Mouse (Mus musculus): ENCODE results near the gene AI464131. TPM values are rescaled to one million over a fixed set of nuclear protein-coding genes. Genes with fewer than 3 reads are reported as not detected.

The AI464131 gene
- polyA plus RNA-seq, 1 experiment from 2014 or later, result 10.3 TPM

DNA sequence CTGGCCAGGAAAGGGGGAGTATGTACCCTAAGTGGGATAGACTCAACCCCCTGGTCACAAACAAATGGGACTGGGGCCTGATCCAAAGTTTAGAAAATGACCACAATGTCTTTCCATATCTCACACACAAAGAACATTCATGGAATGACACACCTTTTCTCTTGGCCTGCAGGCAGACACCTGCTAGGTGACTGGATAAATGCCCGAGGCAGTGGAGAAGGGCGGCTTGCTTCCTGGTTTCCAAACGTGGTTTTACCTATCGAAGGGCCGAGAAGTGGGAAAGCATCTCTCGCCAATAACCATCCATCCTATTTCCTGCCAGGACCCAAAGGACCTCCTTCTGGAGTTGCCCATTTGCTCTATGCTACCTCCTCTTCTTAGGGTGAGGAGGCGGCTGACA is 9.9 kb downstream of the AI464131 start:
- H3K36me3 ChIP-seq (replicated peaks; ENCODE audit: control insufficient read depth, insufficient read depth), result no peaks in the 10 kb centered on the region

DNA sequence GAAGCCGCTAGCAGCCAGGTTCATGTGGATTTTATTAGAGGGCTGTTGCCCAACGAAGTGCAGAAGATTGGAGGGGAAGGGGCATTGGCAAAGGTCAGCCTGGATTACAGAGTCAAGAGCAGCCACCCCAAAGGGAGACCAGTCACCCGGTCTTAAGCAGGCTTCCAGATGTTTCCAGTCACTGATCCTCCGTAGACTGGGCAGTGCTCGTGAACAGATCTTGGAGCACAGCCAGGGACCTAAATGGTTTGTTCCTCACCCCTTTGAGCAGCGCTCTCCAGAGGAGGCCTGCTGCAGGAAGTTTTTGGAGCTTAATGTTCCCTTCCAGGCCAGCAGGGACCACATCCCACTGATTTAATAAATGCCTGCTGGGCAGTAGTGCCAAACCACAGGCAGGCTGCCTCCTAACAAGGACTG is 21.3 kb downstream of the AI464131 start:
- Histone ChIP-seq H3K4me1 (replicated peaks; ENCODE audit: control insufficient read depth, insufficient read depth, low read length) (no peaks in the 10 kb centered on the region), H3K9ac (no peak overlapping the region), H3K27me3 (ENCODE audit: control insufficient read depth, insufficient read depth, low read length) (no peaks in the 10 kb centered on the region), H3K4me2 (replicated peaks) (no peak overlapping the region), H3K27ac (no peak overlapping the region), H3K4me3 (replicated peaks; ENCODE audit: low read length) (no peak overlapping the region), H3K9me3 (ENCODE audit: control insufficient read depth, low read length) (no peaks in the 10 kb centered on the region), H3K36me3 (replicated peaks; ENCODE audit: control insufficient read depth, insufficient read depth) (peaks cover 7% of the 10 kb centered on the region; the same call in 1 of the 2 replicates)
- 55% methylated on average over 6 of the region's 6 CpGs for WGBS
- no peak for DNase-seq (ENCODE audit: low spot score)
- ATAC-seq (ENCODE audit: low FRiP score), result no peak

More for the DNA sequence above, 9.9 kb downstream of the AI464131 start:
- WGBS, result 90% methylated on average over 7 of the region's 7 CpGs
- Histone ChIP-seq H3K4me3 (replicated peaks; ENCODE audit: low read length) (no peak overlapping the region), H3K9ac (no peak overlapping the region), H3K4me1 (replicated peaks; ENCODE audit: control insufficient read depth, insufficient read depth, low read length) (peaks cover 4% of the 10 kb centered on the region; the same call in 1 of the 2 replicates), H3K27me3 (ENCODE audit: control insufficient read depth, insufficient read depth, low read length) (peaks cover 16% of the 10 kb centered on the region), H3K9me3 (ENCODE audit: control insufficient read depth, low read length) (no peaks in the 10 kb centered on the region), H3K27ac (no peak overlapping the region), H3K4me2 (replicated peaks) (no peak overlapping the region)
- DNase-seq (ENCODE audit: low spot score), result no peak
- no peak for ATAC-seq (ENCODE audit: low FRiP score)

DNA sequence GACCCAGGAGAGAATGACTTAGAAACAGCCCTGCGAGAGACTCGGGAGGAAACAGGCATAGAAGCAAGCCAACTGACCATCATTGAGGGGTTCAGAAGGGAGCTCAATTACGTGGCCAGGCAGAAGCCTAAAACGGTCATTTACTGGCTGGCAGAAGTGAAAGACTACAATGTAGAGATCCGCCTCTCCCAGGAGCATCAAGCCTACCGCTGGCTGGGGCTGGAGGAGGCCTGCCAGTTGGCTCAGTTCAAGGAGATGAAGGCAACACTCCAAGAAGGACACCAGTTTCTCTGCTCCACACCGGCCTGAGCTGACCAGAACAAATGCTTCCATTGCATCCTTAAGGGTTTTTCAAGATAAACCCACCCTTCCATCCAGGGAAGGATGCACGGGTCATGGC is 22.6 kb downstream of the AI464131 start:
- WGBS, result 81% methylated on average over 8 of the region's 8 CpGs
- no peaks in the 10 kb centered on the region for H3K9me3 ChIP-seq (ENCODE audit: control insufficient read depth, low read length)

DNA sequence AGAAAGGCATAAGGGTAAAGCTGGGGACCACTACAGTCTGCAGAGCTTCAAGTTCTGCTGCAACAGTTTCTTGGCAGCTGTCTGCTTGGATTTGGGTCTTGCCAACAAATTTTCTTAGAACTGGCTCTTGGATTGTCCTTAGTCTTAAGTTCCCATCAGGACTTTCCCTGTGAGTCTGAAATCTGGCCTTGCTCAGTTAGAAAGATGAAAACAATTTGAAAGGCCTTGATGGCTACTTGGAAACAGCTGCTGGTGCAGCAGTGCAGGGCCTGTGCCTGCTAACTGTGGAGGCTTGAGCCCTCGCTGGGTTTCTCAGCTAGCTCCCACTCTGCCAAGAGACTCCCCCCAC is 23.4 kb downstream of the AI464131 start:
- Histone ChIP-seq H3K27me3 (ENCODE audit: control insufficient read depth, insufficient read depth, low read length) (no peaks in the 10 kb centered on the region), H3K27ac (no peak overlapping the region), H3K9ac (no peak overlapping the region), H3K4me3 (replicated peaks; ENCODE audit: low read length) (no peak overlapping the region), H3K4me2 (replicated peaks) (no peak overlapping the region), H3K4me1 (replicated peaks; ENCODE audit: control insufficient read depth, insufficient read depth, low read length) (no peaks in the 10 kb centered on the region), H3K36me3 (replicated peaks; ENCODE audit: control insufficient read depth, insufficient read depth) (peaks cover 7% of the 10 kb centered on the region; the same call in 1 of the 2 replicates), H3K9me3 (ENCODE audit: control insufficient read depth, low read length) (no peaks in the 10 kb centered on the region)
- 76% methylated on average over 1 of the region's 1 CpGs for WGBS
- no peak for ATAC-seq (ENCODE audit: low FRiP score)
- DNase-seq (ENCODE audit: low spot score), result no peak

More for the DNA sequence above, 22.6 kb downstream of the AI464131 start:
- peaks cover 7% of the 10 kb centered on the region; the same call in 1 of the 2 replicates for H3K36me3 ChIP-seq (replicated peaks; ENCODE audit: control insufficient read depth, insufficient read depth)
- H3K4me3 ChIP-seq (replicated peaks; ENCODE audit: low read length), result no peak overlapping the region
- H3K9ac ChIP-seq, result no peak overlapping the region
- no peak for DNase-seq (ENCODE audit: low spot score)
- H3K27ac ChIP-seq, result no peak overlapping the region
- no peaks in the 10 kb centered on the region for H3K27me3 ChIP-seq (ENCODE audit: control insufficient read depth, insufficient read depth, low read length)
- no peak for ATAC-seq (ENCODE audit: low FRiP score)
- H3K4me1 ChIP-seq (replicated peaks; ENCODE audit: control insufficient read depth, insufficient read depth, low read length), result no peaks in the 10 kb centered on the region
- no peak overlapping the region for H3K4me2 ChIP-seq (replicated peaks)

DNA sequence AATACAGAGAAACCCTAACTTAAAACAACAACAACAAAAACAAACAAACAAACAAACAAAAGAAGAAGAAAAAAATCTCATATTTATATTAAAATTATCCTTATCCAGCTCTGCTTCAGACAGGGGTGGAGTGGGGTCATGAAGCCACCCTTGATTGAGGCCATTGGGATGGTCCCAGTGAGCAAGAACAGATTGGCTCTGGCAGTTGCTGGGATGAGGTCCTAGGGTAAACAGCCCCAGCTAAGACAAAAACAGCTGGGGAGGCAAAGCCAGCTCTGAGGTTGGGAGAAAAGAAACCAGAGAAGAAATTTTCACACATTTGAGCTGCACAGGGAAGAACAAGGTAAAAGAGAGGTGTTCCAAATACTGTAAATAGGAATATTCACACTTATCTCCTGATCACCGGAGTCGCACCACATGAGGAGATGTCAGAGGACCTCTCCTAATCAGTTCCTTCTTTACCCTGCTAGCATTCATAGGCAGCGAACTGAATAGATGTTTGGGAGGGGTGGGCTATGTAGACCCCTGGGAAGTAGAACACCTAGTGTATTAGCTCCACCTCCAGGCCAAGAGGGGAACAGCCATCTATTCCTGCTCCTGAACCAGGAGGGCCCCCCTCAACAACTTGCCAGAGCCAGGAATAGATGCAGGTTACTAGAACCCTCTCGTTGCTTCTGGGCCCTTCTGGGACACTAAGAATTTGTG is 24.0 kb downstream of the AI464131 start:
- no peak overlapping the region for H3K4me2 ChIP-seq (replicated peaks)

DNA sequence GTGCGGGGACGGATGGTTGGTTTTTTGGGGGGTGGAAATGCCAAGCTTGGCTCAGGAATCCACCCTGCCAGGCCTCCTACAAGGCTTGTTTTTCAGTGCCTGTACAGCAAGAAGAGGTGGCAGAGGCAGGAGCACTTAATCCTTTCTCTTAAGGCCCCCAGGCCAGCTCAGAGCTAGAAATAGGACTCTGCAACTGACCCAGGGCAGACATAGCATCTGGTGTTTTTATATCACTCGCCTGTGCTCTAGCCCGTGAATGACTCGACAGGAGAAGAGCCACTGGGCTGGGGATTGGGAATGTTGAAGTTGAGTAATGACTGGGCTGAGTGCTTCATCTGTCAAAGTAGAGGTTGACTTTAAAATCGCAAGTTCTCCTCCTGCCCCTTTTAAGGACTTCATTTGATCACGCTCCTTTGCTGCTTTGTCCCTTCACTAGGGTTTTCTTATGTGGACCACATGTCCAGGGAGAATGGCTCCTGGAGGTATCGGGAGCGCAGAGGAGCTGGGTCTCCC is 25.2 kb downstream of the AI464131 start:
- Histone ChIP-seq H3K27me3 (ENCODE audit: control insufficient read depth, insufficient read depth, low read length) (no peaks in the 10 kb centered on the region), H3K4me2 (replicated peaks) (no peak overlapping the region), H3K9ac (no peak overlapping the region), H3K4me1 (replicated peaks; ENCODE audit: control insufficient read depth, insufficient read depth, low read length) (no peaks in the 10 kb centered on the region), H3K4me3 (replicated peaks; ENCODE audit: low read length) (no peak overlapping the region), H3K36me3 (replicated peaks; ENCODE audit: control insufficient read depth, insufficient read depth) (peaks cover 7% of the 10 kb centered on the region; the same call in 1 of the 2 replicates), H3K9me3 (ENCODE audit: control insufficient read depth, low read length) (no peaks in the 10 kb centered on the region), H3K27ac (no peak overlapping the region)
- no peak for ATAC-seq (ENCODE audit: low FRiP score)
- WGBS, result 91% methylated on average over 9 of the region's 9 CpGs
- DNase-seq (ENCODE audit: low spot score), result no peak

More for the DNA sequence above, 24.0 kb downstream of the AI464131 start:
- WGBS, result 66% methylated on average over 4 of the region's 4 CpGs
- ATAC-seq (ENCODE audit: low FRiP score), result no peak
- Histone ChIP-seq H3K36me3 (replicated peaks; ENCODE audit: control insufficient read depth, insufficient read depth) (peaks cover 7% of the 10 kb centered on the region; the same call in 1 of the 2 replicates), H3K4me3 (replicated peaks; ENCODE audit: low read length) (no peak overlapping the region), H3K9ac (no peak overlapping the region), H3K9me3 (ENCODE audit: control insufficient read depth, low read length) (no peaks in the 10 kb centered on the region), H3K4me1 (replicated peaks; ENCODE audit: control insufficient read depth, insufficient read depth, low read length) (no peaks in the 10 kb centered on the region), H3K27ac (no peak overlapping the region), H3K27me3 (ENCODE audit: control insufficient read depth, insufficient read depth, low read length) (no peaks in the 10 kb centered on the region)
- no peak for DNase-seq (ENCODE audit: low spot score)

DNA sequence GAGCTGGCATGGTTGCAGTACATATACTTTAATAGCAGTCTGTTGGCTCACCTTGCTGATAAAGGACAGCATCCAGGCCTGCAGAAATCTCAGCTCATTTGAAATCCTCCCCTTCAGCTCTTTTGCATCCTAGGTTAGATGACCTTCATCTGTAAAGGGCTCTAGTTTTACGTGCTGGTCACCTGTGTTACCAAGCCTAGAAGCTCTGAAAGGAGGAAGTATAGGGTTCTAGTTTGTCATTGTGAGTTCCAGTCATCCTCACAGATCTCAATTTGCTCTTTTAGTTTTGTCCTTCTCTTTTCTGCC is 31.5 kb downstream of the AI464131 start:
- peak overlapping the region; percentile 73 for H3K27ac ChIP-seq

DNA sequence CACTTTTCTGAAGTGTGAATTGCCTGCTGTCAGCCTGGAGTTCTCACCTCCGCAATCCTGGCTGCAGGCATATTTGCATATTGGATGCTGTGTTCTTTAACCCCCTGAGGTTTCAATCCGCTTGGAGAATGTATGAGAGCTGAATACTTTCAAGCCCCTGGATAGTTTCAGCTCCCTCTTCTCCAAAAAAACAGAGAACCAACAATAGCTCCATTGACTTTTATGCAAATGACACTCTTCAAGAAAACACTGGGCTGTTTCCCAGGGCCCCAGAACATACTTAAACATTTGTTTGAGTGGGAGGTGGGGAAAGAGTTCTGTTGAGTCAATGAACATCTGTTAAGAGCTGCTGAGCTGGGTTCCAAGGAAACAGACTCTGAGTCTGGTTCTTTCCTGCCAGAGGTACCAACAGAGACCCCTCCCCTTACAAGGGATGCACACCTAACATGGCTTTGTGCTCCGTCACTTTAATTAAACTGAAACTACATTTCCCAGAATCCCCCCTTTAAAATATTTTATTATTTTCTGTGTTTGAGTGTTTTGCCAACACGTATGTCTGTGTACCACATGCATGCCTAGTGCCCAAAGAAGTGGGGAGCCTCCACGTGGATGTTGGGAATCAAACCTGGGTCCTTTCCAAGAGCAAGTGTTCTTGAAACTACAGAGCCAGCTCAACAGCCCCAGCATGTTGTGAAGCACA is 32.0 kb downstream of the AI464131 start:
- Histone ChIP-seq H3K4me1 (replicated peaks; ENCODE audit: control insufficient read depth, insufficient read depth, low read length) (no peaks in the 10 kb centered on the region), H3K9ac (no peak overlapping the region), H3K4me2 (replicated peaks) (no peak overlapping the region), H3K36me3 (replicated peaks; ENCODE audit: control insufficient read depth, insufficient read depth) (no peaks in the 10 kb centered on the region), H3K27me3 (ENCODE audit: control insufficient read depth, insufficient read depth, low read length) (no peaks in the 10 kb centered on the region), H3K4me3 (replicated peaks; ENCODE audit: low read length) (no peak overlapping the region), H3K9me3 (ENCODE audit: control insufficient read depth, low read length) (no peaks in the 10 kb centered on the region), H3K27ac (peak overlapping the region; percentile 73)
- ATAC-seq (ENCODE audit: low FRiP score), result peak; percentile 72; the same call in 1 of the 2 replicates
- peak; percentile 38 for DNase-seq (ENCODE audit: low spot score)
- WGBS, result 27% methylated on average over 5 of the region's 5 CpGs

More for the DNA sequence above, 31.5 kb downstream of the AI464131 start:
- ATAC-seq (ENCODE audit: low FRiP score), result no peak
- Histone ChIP-seq H3K4me2 (replicated peaks) (no peak overlapping the region), H3K9me3 (ENCODE audit: control insufficient read depth, low read length) (no peaks in the 10 kb centered on the region), H3K36me3 (replicated peaks; ENCODE audit: control insufficient read depth, insufficient read depth) (no peaks in the 10 kb centered on the region), H3K27me3 (ENCODE audit: control insufficient read depth, insufficient read depth, low read length) (no peaks in the 10 kb centered on the region), H3K4me3 (replicated peaks; ENCODE audit: low read length) (no peak overlapping the region), H3K4me1 (replicated peaks; ENCODE audit: control insufficient read depth, insufficient read depth, low read length) (no peaks in the 10 kb centered on the region), H3K9ac (no peak overlapping the region)
- 79% methylated on average over 1 of the region's 1 CpGs for WGBS
- DNase-seq (ENCODE audit: low spot score), result no peak

DNA sequence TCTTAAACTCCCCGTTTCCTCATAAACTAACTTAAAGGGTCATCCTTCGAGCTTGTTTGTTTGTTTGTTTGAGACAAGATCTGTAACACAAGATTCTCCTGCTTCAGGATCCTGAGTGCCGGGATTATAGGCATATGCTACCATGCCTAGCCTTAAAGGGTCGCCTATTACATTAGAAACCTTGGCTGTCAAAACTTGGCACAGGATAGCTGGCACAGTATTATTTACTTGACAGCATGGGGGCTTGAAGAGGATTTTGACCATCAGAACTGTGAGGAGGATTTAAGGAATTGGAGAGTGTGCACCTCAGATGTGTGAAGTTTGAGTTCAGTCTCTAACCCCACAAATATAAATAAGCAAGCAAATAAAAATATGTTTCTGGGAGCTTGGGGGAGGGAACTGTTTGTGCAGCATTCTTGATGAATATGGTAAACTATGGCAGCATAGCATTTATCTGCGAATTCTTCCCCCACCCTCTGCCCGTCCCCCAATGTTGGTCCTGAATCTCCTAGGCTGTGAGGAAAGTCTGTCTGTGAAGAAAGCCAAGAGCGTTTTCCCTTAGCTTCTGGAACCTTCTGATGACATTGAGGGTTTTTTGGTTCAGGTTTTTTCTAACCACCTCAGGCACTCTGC is 32.7 kb downstream of the AI464131 start:
- Histone ChIP-seq H3K27me3 (ENCODE audit: control insufficient read depth, insufficient read depth, low read length) (no peaks in the 10 kb centered on the region), H3K9me3 (ENCODE audit: control insufficient read depth, low read length) (no peaks in the 10 kb centered on the region), H3K4me1 (replicated peaks; ENCODE audit: control insufficient read depth, insufficient read depth, low read length) (no peaks in the 10 kb centered on the region), H3K36me3 (replicated peaks; ENCODE audit: control insufficient read depth, insufficient read depth) (no peaks in the 10 kb centered on the region), H3K27ac (peak overlapping the region; percentile 62), H3K4me2 (replicated peaks) (no peak overlapping the region), H3K9ac (no peak overlapping the region), H3K4me3 (replicated peaks; ENCODE audit: low read length) (no peak overlapping the region)
- 53% methylated on average over 7 of the region's 7 CpGs for WGBS
- no peak for DNase-seq (ENCODE audit: low spot score)
- ATAC-seq (ENCODE audit: low FRiP score), result no peak

Measured in hindbrain, embryonic 14.5 days (tissue).